Mouse (Mus musculus) heart, embryonic 12.5 days (tissue): ENCODE data around the gene Ano1. TPM values are rescaled to one million over a fixed set of nuclear protein-coding genes. Genes with fewer than 3 reads are reported as not detected.

Source experiments
- ATAC-seq: fragments of 200-750 bp; cut with Nextera tagmentation; 2 replicates; pipeline ENCODE4 v1.8.0; 2017; ENCODE audit warnings: moderate TSS enrichment, moderate library complexity; ENCODE audit not compliant: insufficient number of reproducible peaks, low FRiP score
- H3K27ac ChIP-seq: fragments of 300-500 bp; sonication (generic); 2 replicates; pipeline ENCODE4 v1.5.1; 2016; ENCODE audit warnings: mild to moderate bottlenecking, moderate library complexity; ENCODE audit not compliant: poor library complexity, severe bottlenecking
- H3K27me3 ChIP-seq: fragments of 300-500 bp; sonication (generic); replicated peaks from 2 replicates; pipeline ENCODE4 v1.6.1; 2016; ENCODE audit warnings: mild to moderate bottlenecking, moderate library complexity
- H3K36me3 ChIP-seq: fragments of 300-500 bp; sonication (generic); 2 replicates; pipeline ENCODE4 v1.6.1; 2016; ENCODE audit warnings: mild to moderate bottlenecking, moderate library complexity
- H3K4me1 ChIP-seq: fragments of 300-500 bp; sonication (generic); replicated peaks from 2 replicates; pipeline ENCODE4 v1.6.1; 2016; ENCODE audit warnings: mild to moderate bottlenecking
- H3K4me2 ChIP-seq: fragments of 300-500 bp; sonication (generic); 2 replicates; pipeline ENCODE4 v1.6.1; 2016; ENCODE audit warnings: mild to moderate bottlenecking, moderate library complexity
- H3K4me3 ChIP-seq: fragments of 300-500 bp; sonication (generic); 2 replicates; pipeline ENCODE4 v1.5.1; 2016; ENCODE audit warnings: mild to moderate bottlenecking
- H3K9ac ChIP-seq: fragments of 300-500 bp; sonication (generic); 2 replicates; pipeline ENCODE4 v1.6.1; 2016; ENCODE audit warnings: mild to moderate bottlenecking, moderate library complexity
- H3K9me3 ChIP-seq: fragments of 300-500 bp; sonication (generic); replicated peaks from 2 replicates; pipeline ENCODE4 v1.6.1; 2016; ENCODE audit warnings: mild to moderate bottlenecking, moderate library complexity
- WGBS: fragments of 180-500 bp; shearing (Covaris S2); methylation state at CpG from one replicate; pipeline ENCODE4 v1.1.7; 2016; 5-methylcytosine and 5-hydroxymethylcytosine counted together
- polyA plus RNA-seq: library from polyadenylated mRNA; unstranded; fragments of >200 nt; fragmentation: Nextera tagmentation; extraction: Ambion mirVana; gene quantifications from 2 replicates; pipeline ENCODE4 v1.2.1, GENCODE M21; 2016

Gene Ano1
- polyA plus RNA-seq, 1 experiment from 2014 or later, result 12.7 TPM

GRCm38 (mm10) chr7:144764537-144765282 is 12.9 kb upstream of the Ano1 start:
- Histone ChIP-seq H3K4me3 (no peak overlapping the region), H3K36me3 (no peaks in the 10 kb centered on the region), H3K27me3 (peaks cover 18% of the 10 kb centered on the region; the same call in 1 of the 2 replicates), H3K4me1 (peaks cover 21% of the 10 kb centered on the region), H3K9ac (no peak overlapping the region), H3K27ac (no peak overlapping the region), H3K9me3 (no peaks in the 10 kb centered on the region), H3K4me2 (no peak overlapping the region)
- no peak for ATAC-seq
- WGBS, result 51% methylated on average over 11 of the region's 11 CpGs

DNA sequence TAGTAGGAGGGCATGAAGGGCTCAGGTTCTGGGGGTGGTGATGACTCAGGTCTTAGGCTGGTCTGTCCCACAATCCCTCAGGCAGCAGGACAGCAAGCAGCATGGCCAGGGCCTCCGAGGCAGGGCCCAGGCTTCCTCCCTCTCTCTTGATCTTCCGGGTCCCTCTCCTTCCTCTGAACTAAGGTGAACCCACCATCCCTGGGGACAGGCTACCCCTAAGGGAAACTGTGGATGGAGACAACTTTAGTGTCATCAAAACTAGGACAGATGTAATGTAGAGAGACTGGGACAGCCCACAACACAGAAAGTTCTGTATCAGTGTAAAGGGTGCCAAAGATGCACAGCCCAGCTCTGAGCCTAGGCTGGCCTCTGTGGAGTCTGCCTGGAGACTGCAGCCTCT is 12.2 kb upstream of the Ano1 start:
- 62% methylated on average over 2 of the region's 2 CpGs for WGBS
- Histone ChIP-seq H3K27me3 (peaks cover 15% of the 10 kb centered on the region; the same call in 1 of the 2 replicates), H3K4me2 (no peak overlapping the region), H3K9ac (no peak overlapping the region), H3K9me3 (no peaks in the 10 kb centered on the region), H3K27ac (no peak overlapping the region), H3K4me1 (peaks cover 25% of the 10 kb centered on the region), H3K4me3 (no peak overlapping the region), H3K36me3 (no peaks in the 10 kb centered on the region)
- no peak for ATAC-seq

GRCm38 (mm10) chr7:144762496-144763235 is 10.9 kb upstream of the Ano1 start:
- H3K27me3 ChIP-seq, result peaks cover 15% of the 10 kb centered on the region; the same call in 1 of the 2 replicates
- ATAC-seq, result no peak
- H3K4me1 ChIP-seq, result peaks cover 27% of the 10 kb centered on the region
- H3K9me3 ChIP-seq, result 0 out of 2 replicates have a peak, but pooled peaks cover 3% of the 10 kb centered on the region
- H3K27ac ChIP-seq, result no peak overlapping the region
- no peak overlapping the region for H3K9ac ChIP-seq
- H3K36me3 ChIP-seq, result no peaks in the 10 kb centered on the region
- WGBS, result 60% methylated on average over 16 of the region's 16 CpGs
- no peak overlapping the region for H3K4me2 ChIP-seq
- no peak overlapping the region for H3K4me3 ChIP-seq

DNA sequence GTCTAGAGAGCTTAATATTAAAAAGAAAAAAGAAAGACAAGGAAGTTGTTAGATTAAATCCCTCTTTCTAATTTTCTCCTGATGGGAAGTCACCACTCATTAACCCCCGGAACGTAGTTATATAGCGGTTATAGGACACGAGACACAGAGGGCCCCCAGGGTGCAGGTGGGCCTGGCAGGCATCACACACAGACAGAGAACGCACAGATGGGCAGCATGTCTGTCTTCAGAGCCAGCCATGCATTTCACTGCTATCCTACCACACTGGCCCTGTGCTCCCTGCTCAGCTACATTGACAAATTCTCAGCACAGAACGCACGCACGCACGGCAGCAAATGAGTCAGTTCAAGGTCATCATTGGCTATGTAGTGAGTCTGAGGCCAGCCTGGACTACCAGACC is 8.5 kb upstream of the Ano1 start:
- Histone ChIP-seq H3K4me3 (no peak overlapping the region), H3K27ac (no peak overlapping the region), H3K4me2 (no peak overlapping the region), H3K27me3 (peaks cover 15% of the 10 kb centered on the region; the same call in 1 of the 2 replicates), H3K4me1 (peaks cover 36% of the 10 kb centered on the region), H3K9me3 (0 out of 2 replicates have a peak, but pooled peaks cover 4% of the 10 kb centered on the region), H3K9ac (no peak overlapping the region), H3K36me3 (no peaks in the 10 kb centered on the region)
- ATAC-seq, result no peak
- WGBS, result 76% methylated on average over 9 of the region's 9 CpGs

GRCm38 (mm10) chr7:144759455-144759854 is 7.7 kb upstream of the Ano1 start:
- WGBS, result 34% methylated on average over 2 of the region's 2 CpGs
- Histone ChIP-seq H3K9me3 (0 out of 2 replicates have a peak, but pooled peaks cover 4% of the 10 kb centered on the region), H3K4me2 (no peak overlapping the region), H3K27ac (no peak overlapping the region), H3K9ac (no peak overlapping the region), H3K36me3 (no peaks in the 10 kb centered on the region), H3K4me1 (peaks cover 33% of the 10 kb centered on the region), H3K27me3 (peaks cover 15% of the 10 kb centered on the region; the same call in 1 of the 2 replicates), H3K4me3 (no peak overlapping the region)
- peak; percentile 41; the same call in 1 of the 2 replicates for ATAC-seq

DNA sequence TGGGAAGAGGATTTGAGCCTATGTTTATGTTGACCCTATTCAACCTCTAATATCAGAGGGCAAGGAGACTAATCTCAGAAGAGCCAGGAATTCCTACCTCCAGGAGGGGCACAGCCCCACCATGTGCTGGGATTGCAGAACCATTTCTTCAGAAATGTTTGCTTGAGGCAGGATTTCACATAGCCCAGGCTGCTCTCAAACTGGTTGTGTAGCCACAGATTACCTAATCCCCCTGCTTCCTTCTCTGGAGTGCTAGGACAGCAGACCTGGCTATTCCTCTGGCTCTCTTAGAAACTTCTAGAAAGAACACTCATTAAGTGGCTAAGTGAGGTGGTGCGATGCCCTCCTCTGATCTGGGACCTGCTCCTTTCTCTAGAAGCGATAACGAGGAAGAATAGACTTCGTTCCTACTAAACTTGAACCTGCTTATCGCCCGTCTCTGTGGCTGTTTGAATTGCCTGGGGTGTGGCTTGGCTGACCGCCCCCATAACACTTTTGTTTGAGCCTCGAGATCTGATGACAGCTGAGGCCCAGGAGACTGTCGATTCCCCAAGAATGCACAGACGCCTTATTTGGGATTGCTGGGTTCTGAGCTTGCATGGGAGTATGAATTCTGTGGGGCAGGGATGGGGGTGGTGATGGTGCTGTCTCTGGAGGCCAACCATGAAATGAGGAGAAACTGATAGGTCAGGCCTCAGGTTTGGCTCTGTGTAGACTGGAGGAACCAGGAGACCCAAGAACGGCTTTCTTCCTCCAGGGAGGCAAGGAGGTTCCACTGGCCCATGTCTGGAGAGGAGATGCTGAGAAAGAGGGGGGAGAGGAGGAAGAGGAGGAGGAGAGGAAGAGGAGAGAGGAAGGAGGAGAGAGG is 4.0 kb upstream of the Ano1 start:
- Histone ChIP-seq H3K9me3 (0 out of 2 replicates have a peak, but pooled peaks cover 4% of the 10 kb centered on the region), H3K4me3 (no peak overlapping the region), H3K9ac (no peak overlapping the region), H3K36me3 (no peaks in the 10 kb centered on the region), H3K4me2 (no peak overlapping the region), H3K4me1 (peaks cover 32% of the 10 kb centered on the region), H3K27ac (no peak overlapping the region), H3K27me3 (no peaks in the 10 kb centered on the region)
- ATAC-seq, result no peak
- 33% methylated on average over 11 of the region's 11 CpGs for WGBS

- Histone ChIP-seq H3K9ac (no peak overlapping the region), H3K4me1 (peaks cover 29% of the 10 kb centered on the region), H3K4me2 (no peak overlapping the region), H3K36me3 (no peaks in the 10 kb centered on the region), H3K27ac (no peak overlapping the region), H3K27me3 (no peaks in the 10 kb centered on the region), H3K9me3 (0 out of 2 replicates have a peak, but pooled peaks cover 4% of the 10 kb centered on the region), H3K4me3 (no peak overlapping the region)
- 85% methylated on average over 2 of the region's 2 CpGs for WGBS
- ATAC-seq, result no peak
Observed at GRCm38 (mm10) chr7:144754722-144755121, 2.9 kb upstream of the Ano1 start.

GRCm38 (mm10) chr7:144753657-144754031 is 1.9 kb upstream of the Ano1 start:
- Histone ChIP-seq H3K36me3 (no peaks in the 10 kb centered on the region), H3K9ac (no peak overlapping the region), H3K27me3 (no peaks in the 10 kb centered on the region), H3K4me1 (peaks cover 20% of the 10 kb centered on the region), H3K27ac (no peak overlapping the region), H3K4me2 (no peak overlapping the region), H3K9me3 (0 out of 2 replicates have a peak, but pooled peaks cover 4% of the 10 kb centered on the region), H3K4me3 (no peak overlapping the region)
- 85% methylated on average over 9 of the region's 9 CpGs for WGBS
- ATAC-seq, result no peak

DNA sequence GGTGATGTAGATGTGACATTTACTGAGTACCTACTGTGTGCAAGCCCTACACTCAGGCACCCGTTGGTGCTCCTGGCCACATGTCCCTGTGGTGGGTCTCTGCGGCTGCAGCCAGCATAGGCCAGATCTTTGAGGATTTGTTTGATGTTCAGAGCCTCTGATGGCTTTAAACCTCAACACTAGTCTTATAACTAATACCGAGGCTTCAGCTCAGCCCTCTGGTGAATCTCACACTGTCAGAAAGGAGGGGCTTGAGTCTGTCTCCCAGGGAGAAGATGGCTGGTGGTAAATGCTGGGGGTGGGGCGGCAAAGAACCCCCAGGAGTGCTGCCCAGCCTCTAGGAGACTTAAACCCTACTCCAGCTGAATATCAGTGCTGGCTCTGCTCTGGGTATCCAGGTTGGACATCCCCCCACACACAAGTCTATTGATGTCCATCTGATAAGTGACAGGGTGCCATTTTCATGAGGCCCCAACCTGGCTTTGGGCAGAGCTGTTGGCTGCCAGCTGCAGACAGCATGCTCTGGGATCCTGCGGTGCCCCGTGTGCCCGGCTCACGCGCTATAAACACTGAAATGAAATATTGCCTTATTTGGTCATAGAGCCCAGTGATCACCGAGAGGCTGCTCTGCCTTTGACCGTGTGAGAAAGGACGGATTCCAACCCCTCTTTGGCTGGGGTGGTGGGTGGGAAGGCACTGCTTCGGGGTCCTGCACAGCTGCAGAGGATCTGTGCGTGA is 1.3 kb upstream of the Ano1 start:
- WGBS, result 69% methylated on average over 14 of the region's 14 CpGs

DNA sequence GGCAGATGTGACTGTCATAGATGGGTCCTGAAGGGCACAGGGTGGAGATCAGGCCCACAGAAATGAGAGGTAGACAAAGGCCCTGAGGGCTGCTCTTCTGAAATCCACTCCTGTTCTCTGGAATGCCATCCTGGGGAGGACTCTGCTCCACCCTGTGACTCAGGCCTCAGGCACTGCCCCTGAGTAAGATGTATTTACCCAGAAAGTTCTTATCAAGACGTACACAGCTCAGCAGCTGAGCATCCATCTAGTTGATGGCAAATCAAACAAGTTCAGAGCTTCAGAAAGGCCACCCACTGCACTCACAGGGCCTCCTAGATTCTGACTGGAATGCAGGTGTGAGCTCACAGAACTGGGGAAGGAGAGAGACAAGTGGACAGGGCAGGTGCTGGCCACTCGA is 4.0 kb downstream of the Ano1 start:
- no peaks in the 10 kb centered on the region for H3K9me3 ChIP-seq
- no peak overlapping the region for H3K27ac ChIP-seq
- 35% methylated on average over 2 of the region's 2 CpGs for WGBS

More for the DNA sequence above, 1.3 kb upstream of the Ano1 start:
- Histone ChIP-seq H3K27me3 (no peaks in the 10 kb centered on the region), H3K27ac (no peak overlapping the region), H3K36me3 (no peaks in the 10 kb centered on the region), H3K4me2 (no peak overlapping the region), H3K9me3 (0 out of 2 replicates have a peak, but pooled peaks cover 4% of the 10 kb centered on the region), H3K4me1 (peaks cover 20% of the 10 kb centered on the region), H3K9ac (no peak overlapping the region), H3K4me3 (no peak overlapping the region)
- ATAC-seq, result no peak

More for the DNA sequence above, 4.0 kb downstream of the Ano1 start:
- peak; percentile 57 for ATAC-seq
- H3K4me1 ChIP-seq, result 0 out of 2 replicates have a peak, but pooled peaks cover 3% of the 10 kb centered on the region
- H3K36me3 ChIP-seq, result no peaks in the 10 kb centered on the region
- 0 out of 2 replicates have a peak, but pooled peaks cover 4% of the 10 kb centered on the region for H3K27me3 ChIP-seq
- H3K9ac ChIP-seq, result no peak overlapping the region
- no peak overlapping the region for H3K4me3 ChIP-seq
- H3K4me2 ChIP-seq, result no peak overlapping the region
